Mouse (Mus musculus) MEL (cell line): ENCODE measurements around the gene Mertk. TPM values are rescaled to one million over a fixed set of nuclear protein-coding genes. Genes with fewer than 3 reads are reported as not detected.

ENCODE experiments used
- DNase-seq: peaks from one replicate; pipeline ENCODE4 v3.0.0; 2011; ENCODE audit warnings: low read depth, low spot score
- H3K27ac ChIP-seq: 2 replicates; pipeline ENCODE4 v1.5.1; 2012; ENCODE audit warnings: low read depth, mild to moderate bottlenecking, control low read depth, low read length, moderate library complexity; ENCODE audit not compliant: control insufficient read depth
- H3K27me3 ChIP-seq, 2 experiments: fragments of 150-350 bp in 1 of 2; sonication (generic) in 1 of 2; 2 replicates each; pipeline ENCODE4 v1.6.1; 2012; ENCODE audit warnings: low read length in 2 of 2, mild to moderate bottlenecking in 2 of 2, improper control_type of control experiment in 1 of 2, moderate library complexity in 1 of 2; ENCODE audit not compliant: insufficient read depth in 2 of 2, control insufficient read depth in 1 of 2
- H3K36me3 ChIP-seq, 2 experiments: 2 replicates each; pipeline ENCODE4 v1.6.1; 2012 to 2014; ENCODE audit warnings: low read length in 2 of 2, improper control_type of control experiment in 1 of 2, inconsistent platforms in 1 of 2, mild to moderate bottlenecking in 1 of 2; ENCODE audit not compliant: insufficient read depth in 2 of 2, control insufficient read depth in 1 of 2
- H3K4me1 ChIP-seq, 2 experiments: fragments of 150-350 bp in 1 of 2; sonication (generic) in 1 of 2; 2 replicates each; pipeline ENCODE4 v1.6.1; 2012; ENCODE audit warnings: low read length in 2 of 2, improper control_type of control experiment in 1 of 2, mild to moderate bottlenecking in 1 of 2; ENCODE audit not compliant: insufficient read depth in 2 of 2, control insufficient read depth in 1 of 2
- H3K4me3 ChIP-seq, 2 experiments: fragments of 150-350 bp in 1 of 2; sonication (generic) in 1 of 2; 2 replicates each; pipeline ENCODE4 v1.5.1; 2012; ENCODE audit warnings: low read depth in 2 of 2, low read length in 2 of 2, mild to moderate bottlenecking in 2 of 2, moderate library complexity in 2 of 2, control low read depth in 1 of 2, improper control_type of control experiment in 1 of 2; ENCODE audit not compliant: control insufficient read depth in 1 of 2, insufficient read depth in 1 of 2
- H3K79me2 ChIP-seq: 2 replicates; pipeline ENCODE4 v1.6.1; 2012; ENCODE audit warnings: mild to moderate bottlenecking, low read length, moderate library complexity; ENCODE audit not compliant: control insufficient read depth, poor library complexity, insufficient read depth
- H3K9ac ChIP-seq: 2 replicates; pipeline ENCODE4 v1.6.1; 2012; ENCODE audit warnings: low read depth, mild to moderate bottlenecking, control low read depth, low read length, moderate library complexity; ENCODE audit not compliant: control insufficient read depth, poor library complexity, severe bottlenecking
- H3K9me3 ChIP-seq: fragments of 150-350 bp; sonication (generic); replicated peaks from 2 replicates; pipeline ENCODE4 v1.6.1; 2012; ENCODE audit warnings: mild to moderate bottlenecking, low read length, improper control_type of control experiment, moderate library complexity; ENCODE audit not compliant: insufficient read depth
- CHD1 ChIP-seq: IDR thresholded peaks from 2 replicates; pipeline ENCODE4 v1.6.1; 2012; ENCODE audit warnings: low read depth, mild to moderate bottlenecking, inconsistent platforms, low read length, improper control_type of control experiment
- CTCF ChIP-seq, 3 experiments: IDR thresholded peaks in 2 of 3; conservative IDR thresholded peaks in 1 of 3; 2 replicates each; pipeline ENCODE4 v1.5.1; 2011 to 2012; ENCODE audit warnings: low read length in 3 of 3, low read depth in 2 of 3, mild to moderate bottlenecking in 2 of 3, improper control_type of control experiment in 1 of 3, inconsistent platforms in 1 of 3, mixed read lengths in 1 of 3, moderate library complexity in 1 of 3; ENCODE audit not compliant: control insufficient read depth in 1 of 3, insufficient read depth in 1 of 3, poor library complexity in 1 of 3, severe bottlenecking in 1 of 3
- E2F4 ChIP-seq: IDR thresholded peaks from 2 replicates; pipeline ENCODE4 v1.6.1; 2011; ENCODE audit warnings: low read depth, low read length, improper control_type of control experiment, borderline replicate concordance
- EP300 ChIP-seq, 2 experiments: IDR thresholded peaks; 2 replicates each; pipeline ENCODE4 v1.6.1; 2011; ENCODE audit warnings: improper control_type of control experiment in 2 of 2, low read length in 2 of 2, low read depth in 1 of 2, mild to moderate bottlenecking in 1 of 2
- ETS1 ChIP-seq: IDR thresholded peaks from 2 replicates; pipeline ENCODE4 v1.6.1; 2012; ENCODE audit warnings: low read depth, mild to moderate bottlenecking, inconsistent platforms, low read length, improper control_type of control experiment, moderate library complexity
- GABPA ChIP-seq: IDR thresholded peaks from 2 replicates; pipeline ENCODE4 v1.6.1; 2012; ENCODE audit warnings: low read depth, mild to moderate bottlenecking, inconsistent platforms, low read length, improper control_type of control experiment, moderate library complexity
- GATA1 ChIP-seq: IDR thresholded peaks from 2 replicates; pipeline ENCODE4 v1.6.1; 2011; ENCODE audit warnings: low read depth, low read length, improper control_type of control experiment
- HCFC1 ChIP-seq: IDR thresholded peaks from 2 replicates; pipeline ENCODE4 v1.6.1; 2012; ENCODE audit warnings: low read depth, mild to moderate bottlenecking, inconsistent platforms, low read length, improper control_type of control experiment, moderate library complexity
- KAT2A ChIP-seq: conservative IDR thresholded peaks from 2 replicates; pipeline ENCODE4 v1.6.1; 2012; ENCODE audit warnings: low read depth, low read length, improper control_type of control experiment, inconsistent platforms
- MAFK ChIP-seq: IDR thresholded peaks from 2 replicates; pipeline ENCODE4 v1.6.1; 2011; ENCODE audit warnings: low read depth, mild to moderate bottlenecking, low read length, improper control_type of control experiment, borderline replicate concordance
- NELFE ChIP-seq: IDR thresholded peaks from 2 replicates; pipeline ENCODE4 v1.6.1; 2011; ENCODE audit warnings: low read depth, low read length, improper control_type of control experiment
- POLR2A ChIP-seq, 2 experiments: IDR thresholded peaks; 2 replicates each; pipeline ENCODE4 v1.6.1; 2011 to 2012; ENCODE audit warnings: low read length in 2 of 2, mild to moderate bottlenecking in 2 of 2, control low read depth in 1 of 2, improper control_type of control experiment in 1 of 2, low read depth in 1 of 2, moderate library complexity in 1 of 2; ENCODE audit not compliant: control insufficient read depth in 1 of 2, insufficient read depth in 1 of 2, poor library complexity in 1 of 2
- POLR2AphosphoS2 ChIP-seq: IDR thresholded peaks from 2 replicates; pipeline ENCODE4 v1.6.1; 2011; ENCODE audit warnings: low read length, improper control_type of control experiment
- POLR2AphosphoS5 ChIP-seq: IDR thresholded peaks from 2 replicates; pipeline ENCODE4 v1.6.1; 2012; ENCODE audit warnings: low read depth, borderline replicate concordance, mild to moderate bottlenecking, inconsistent platforms, low read length, moderate library complexity, mixed read lengths
- RAD21 ChIP-seq: IDR thresholded peaks from 2 replicates; pipeline ENCODE4 v1.6.1; 2011; ENCODE audit warnings: mild to moderate bottlenecking, low read depth, low read length, improper control_type of control experiment
- SIN3A ChIP-seq: IDR thresholded peaks from 2 replicates; pipeline ENCODE4 v1.6.1; 2012; ENCODE audit warnings: low read length, improper control_type of control experiment, inconsistent platforms
- SMC3 ChIP-seq: IDR thresholded peaks from 2 replicates; pipeline ENCODE4 v1.6.1; 2011; ENCODE audit warnings: low read depth, low read length, improper control_type of control experiment
- TAL1 ChIP-seq: IDR thresholded peaks from 2 replicates; pipeline ENCODE4 v1.6.1; 2012; ENCODE audit warnings: mild to moderate bottlenecking, inconsistent platforms, low read length, moderate library complexity, mixed read lengths
- TCF12 ChIP-seq: IDR thresholded peaks from 2 replicates; pipeline ENCODE4 v1.6.1; 2014; ENCODE audit warnings: low read depth, mild to moderate bottlenecking, inconsistent platforms, low read length, improper control_type of control experiment, moderate library complexity
- UBTF ChIP-seq: IDR thresholded peaks from 2 replicates; pipeline ENCODE4 v1.6.1; 2012; ENCODE audit warnings: low read depth, mild to moderate bottlenecking, inconsistent platforms, low read length, improper control_type of control experiment, moderate library complexity, borderline replicate concordance; ENCODE audit not compliant: insufficient read depth
- USF2 ChIP-seq, 2 experiments: IDR thresholded peaks; 2 replicates each; pipeline ENCODE4 v1.6.1; 2011 to 2012; ENCODE audit warnings: improper control_type of control experiment in 2 of 2, low read length in 2 of 2, borderline replicate concordance in 1 of 2, inconsistent platforms in 1 of 2, low read depth in 1 of 2, mild to moderate bottlenecking in 1 of 2; ENCODE audit not compliant: insufficient read depth in 1 of 2
- polyA plus RNA-seq, 2 experiments: library from polyadenylated mRNA; stranded (reverse) in 1 of 2; unstranded in 1 of 2; fragments of >175 nt in 1 of 2; fragments of >200 nt in 1 of 2; gene quantifications; 2 replicates each; pipeline versions ENCODE4 v1.2.1 to v1.2.4; 2012; ENCODE audit warnings: low replicate concordance in 2 of 2, low read depth in 1 of 2; ENCODE audit not compliant: insufficient read length in 2 of 2, insufficient read depth in 1 of 2, missing spikeins in 1 of 2
- total RNA-seq: library from RNA; depleted of rRNA; stranded (reverse); fragments of 300-350 nt; gene quantifications from 2 replicates; pipeline ENCODE4 v1.2.3, GENCODE M21; 2012

Mertk gene
- total and polyA plus RNA-seq, 3 experiments, result not detected

- Histone ChIP-seq H3K9me3 (no peaks in the 10 kb centered on the region), H3K27ac (no peak overlapping the region), H3K9ac (no peak overlapping the region), H3K36me3 (no peaks in the 10 kb centered on the region), H3K4me1 (no peaks in the 10 kb centered on the region), H3K4me3 (no peak overlapping the region), H3K79me2 (no peaks in the 10 kb centered on the region), H3K27me3 (peaks cover 0 to 3% of the 10 kb centered on the region in 2 experiments; a peak in 3 of 4 replicates)
- DNase-seq, result no peak
- TF ChIP-seq HCFC1 (no peak), POLR2AphosphoS5 (no peak), GABPA (no peak), E2F4 (no peak), MAFK (no peak), EP300 (IDR thresholded peaks at IDR 0.05; ENCODE audit: low read depth in 1 of 2, low read length in 2 of 2) (no peak), CHD1 (no peak), CTCF (IDR thresholded peaks at IDR 0.05 in 2 of 3, conservative IDR thresholded peaks at IDR 0.05 in 1 of 3; ENCODE audit: control insufficient read depth in 1 of 3, insufficient read depth in 1 of 3, low read depth in 2 of 3, low read length in 3 of 3, poor library complexity in 1 of 3, severe bottlenecking in 1 of 3) (no peak), TAL1 (no peak), USF2 (IDR thresholded peaks at IDR 0.05; ENCODE audit: borderline replicate concordance in 1 of 2, insufficient read depth in 1 of 2, low read depth in 1 of 2, low read length in 2 of 2) (no peak), TCF12 (no peak), GATA1 (no peak), ETS1 (no peak)
These were observed 89.0 kb downstream of the Mertk start for GRCm38 (mm10) chr2:128787805-128788204.

GRCm38 (mm10) chr2:128790875-128791614 is 92.3 kb downstream of the Mertk start:
- H3K4me1 ChIP-seq, result no peaks in the 10 kb centered on the region
- H3K9ac ChIP-seq, result no peak overlapping the region
- DNase-seq, result no peak
- no peaks in the 10 kb centered on the region for H3K79me2 ChIP-seq
- TF ChIP-seq KAT2A (no peak), RAD21 (no peak), POLR2AphosphoS2 (no peak), UBTF (no peak), POLR2A (IDR thresholded peaks at IDR 0.05; ENCODE audit: control insufficient read depth in 1 of 2, insufficient read depth in 1 of 2, low read depth in 1 of 2, low read length in 2 of 2, poor library complexity in 1 of 2) (no peak), SMC3 (no peak), SIN3A (no peak), TCF12 (no peak), EP300 (IDR thresholded peaks at IDR 0.05; ENCODE audit: low read depth in 1 of 2, low read length in 2 of 2) (no peak), NELFE (no peak), ETS1 (no peak), POLR2AphosphoS5 (no peak), HCFC1 (no peak)
- TF ChIP-seq, all 39 proteins: peak for 0
- H3K4me3 ChIP-seq, result no peak overlapping the region
- H3K9me3 ChIP-seq, result no peaks in the 10 kb centered on the region
- peaks cover 3 to 8% of the 10 kb centered on the region in 2 experiments for H3K27me3 ChIP-seq
- no peak overlapping the region for H3K27ac ChIP-seq
- H3K36me3 ChIP-seq, result no peaks in the 10 kb centered on the region
